Mouse (Mus musculus): ENCODE data around the gene Ank3. TPM values are rescaled to one million over a fixed set of nuclear protein-coding genes. Genes with fewer than 3 reads are reported as not detected.

Ank3 gene
- polyA plus RNA-seq, 1 experiment from 2014 or later, result 102 TPM

DNA sequence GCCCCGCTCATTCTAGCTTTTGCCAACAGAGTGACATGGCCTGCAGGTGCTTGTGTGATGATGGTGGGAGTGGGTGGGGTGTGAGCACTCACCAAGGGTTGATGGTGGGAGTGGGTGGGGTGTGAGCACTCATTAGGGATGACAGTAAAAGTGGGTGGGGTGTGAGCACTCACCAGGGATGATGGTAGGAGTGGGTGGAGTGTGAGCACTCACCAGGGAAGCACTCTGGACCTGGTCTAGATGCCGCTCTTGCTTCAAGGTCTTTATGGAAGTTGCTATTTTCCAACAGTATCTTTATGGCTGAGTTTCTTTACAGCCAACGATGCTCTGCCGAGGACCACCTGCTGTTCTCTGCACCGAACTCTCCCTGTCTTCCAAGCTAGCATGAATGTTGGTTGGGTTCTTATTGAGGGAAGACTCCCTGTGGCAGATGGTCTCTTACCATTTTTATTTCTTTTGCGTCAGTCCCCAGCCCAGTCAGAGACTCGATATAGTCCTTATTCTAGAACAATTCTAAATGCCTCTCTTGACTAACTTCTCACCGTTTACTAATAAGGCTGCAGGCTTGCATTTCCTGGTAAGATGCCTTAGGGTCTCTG is 456.1 kb downstream of the Ank3 start:
- Histone ChIP-seq H3K4me3 (replicated peaks) (no peak overlapping the region), H3K4me1 (replicated peaks) (peaks cover 17% of the 10 kb centered on the region), H3K9me3 (no peaks in the 10 kb centered on the region), H3K27me3 (no peaks in the 10 kb centered on the region), H3K27ac (no peak overlapping the region), H3K9ac (replicated peaks) (no peak overlapping the region), H3K4me2 (replicated peaks) (no peak overlapping the region), H3K36me3 (peaks cover 36% of the 10 kb centered on the region)
- 95% methylated on average over 8 of the region's 8 CpGs for WGBS
- ATAC-seq, result no peak

DNA sequence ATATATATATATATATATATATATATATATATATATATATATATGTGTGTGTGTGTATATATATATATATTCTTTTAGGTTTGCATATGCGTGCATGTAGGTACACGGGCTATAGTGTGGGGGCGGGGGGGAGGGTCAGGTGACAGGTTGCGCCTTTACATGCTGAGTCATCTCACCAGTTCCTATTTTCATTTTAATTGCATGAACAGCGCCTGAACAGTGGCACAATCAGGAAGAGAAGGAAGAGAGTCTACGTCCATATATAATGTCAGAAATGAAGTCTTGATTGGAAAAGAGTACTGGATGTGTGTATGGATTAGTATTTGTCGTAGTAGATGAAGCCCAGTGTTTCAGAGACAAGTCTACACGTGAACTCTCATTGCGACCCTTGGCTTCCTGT is 459.4 kb downstream of the Ank3 start:
- no peak overlapping the region for H3K4me2 ChIP-seq (replicated peaks)
- peaks cover 21% of the 10 kb centered on the region for H3K4me1 ChIP-seq (replicated peaks)
- peaks cover 20% of the 10 kb centered on the region for H3K36me3 ChIP-seq
- 93% methylated on average over 9 of the region's 9 CpGs for WGBS
- H3K4me3 ChIP-seq (replicated peaks), result no peak overlapping the region
- H3K27me3 ChIP-seq, result no peaks in the 10 kb centered on the region
- peak overlapping the region; percentile 83; the same call in 1 of the 2 replicates for H3K27ac ChIP-seq
- H3K9me3 ChIP-seq, result no peaks in the 10 kb centered on the region
- ATAC-seq, result no peak
- H3K9ac ChIP-seq (replicated peaks), result no peak overlapping the region

DNA sequence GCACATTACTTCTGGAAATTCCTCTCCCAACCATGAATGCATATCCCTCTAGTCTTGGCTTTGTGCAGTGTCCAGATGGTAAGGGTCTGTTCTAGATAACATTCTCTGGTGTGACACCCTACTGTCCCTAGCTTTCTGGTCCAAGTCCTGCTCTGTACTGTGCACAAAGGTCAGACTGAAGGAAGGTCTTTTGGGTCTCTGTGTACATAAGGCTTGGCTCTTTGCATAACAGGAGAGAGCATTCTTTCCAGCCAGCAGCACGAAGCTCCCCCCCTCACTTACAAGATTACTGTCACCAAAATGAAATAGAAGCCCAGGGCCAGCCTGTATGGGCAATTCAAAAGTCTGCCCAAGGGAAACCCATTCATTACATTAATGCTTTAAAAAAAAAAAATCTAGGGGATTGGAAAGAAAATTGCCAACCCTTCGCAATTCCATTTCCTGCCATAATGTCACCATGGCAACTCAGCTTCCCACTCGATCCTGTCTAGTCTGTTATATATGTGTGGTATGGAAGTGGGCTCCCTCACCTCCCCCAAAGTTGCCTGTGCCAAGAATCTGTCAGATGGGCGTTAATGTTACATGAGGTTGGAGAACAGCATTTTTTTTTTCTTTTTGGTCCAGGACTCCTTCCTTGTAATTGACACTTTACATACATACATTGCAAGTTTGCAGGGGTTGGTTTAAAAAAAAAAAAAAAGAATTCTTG is 460.5 kb downstream of the Ank3 start:
- ATAC-seq, result peak; percentile 84
- Histone ChIP-seq H3K9ac (replicated peaks) (no peak overlapping the region), H3K36me3 (peaks cover 20% of the 10 kb centered on the region), H3K27me3 (no peaks in the 10 kb centered on the region), H3K4me2 (replicated peaks) (peak overlapping the region; percentile 7; the same call in 1 of the 2 replicates), H3K4me1 (replicated peaks) (peaks cover 21% of the 10 kb centered on the region), H3K4me3 (replicated peaks) (no peak overlapping the region), H3K27ac (peak overlapping the region; percentile 83), H3K9me3 (no peaks in the 10 kb centered on the region)
- 19% methylated on average over 4 of the region's 4 CpGs for WGBS

DNA sequence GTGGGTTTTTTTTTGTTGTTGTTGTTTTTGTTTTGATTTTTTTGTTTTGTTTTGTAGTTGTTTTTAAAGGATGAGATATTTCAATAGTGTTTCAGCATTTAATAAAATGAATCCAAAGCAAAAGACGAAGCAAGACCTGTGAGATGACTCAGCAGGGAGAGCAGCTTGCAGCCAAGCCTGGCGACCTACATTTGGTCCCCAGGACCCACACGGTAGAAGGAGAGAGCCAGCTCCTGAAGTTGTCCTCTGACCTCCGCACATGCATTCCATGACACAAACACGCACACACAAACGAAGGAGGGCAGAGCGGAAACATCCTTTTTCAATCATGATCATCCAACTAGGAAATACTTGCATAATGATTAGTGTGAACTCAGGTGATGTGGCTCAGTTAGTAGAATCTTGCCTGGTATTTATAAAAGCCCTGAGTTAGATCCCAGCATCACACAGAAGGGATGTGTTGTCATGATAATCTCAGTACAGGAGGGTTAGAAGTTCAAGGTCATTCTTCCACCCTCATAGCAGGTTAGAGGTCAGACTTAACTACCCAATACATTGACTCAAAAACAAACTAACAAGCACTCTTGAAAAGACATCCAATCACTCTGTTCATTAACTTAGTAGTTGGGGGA is 461.4 kb downstream of the Ank3 start:
- peaks cover 22% of the 10 kb centered on the region for H3K4me1 ChIP-seq (replicated peaks)
- ATAC-seq, result no peak
- H3K9me3 ChIP-seq, result no peaks in the 10 kb centered on the region
- H3K9ac ChIP-seq (replicated peaks), result no peak overlapping the region
- H3K27me3 ChIP-seq, result no peaks in the 10 kb centered on the region
- 81% methylated on average over 7 of the region's 7 CpGs for whole genome bisulfite sequencing
- H3K27ac ChIP-seq, result peak overlapping the region; percentile 40
- H3K4me2 ChIP-seq (replicated peaks), result no peak overlapping the region
- H3K36me3 ChIP-seq, result peaks cover 14% of the 10 kb centered on the region
- H3K4me3 ChIP-seq (replicated peaks), result no peak overlapping the region

DNA sequence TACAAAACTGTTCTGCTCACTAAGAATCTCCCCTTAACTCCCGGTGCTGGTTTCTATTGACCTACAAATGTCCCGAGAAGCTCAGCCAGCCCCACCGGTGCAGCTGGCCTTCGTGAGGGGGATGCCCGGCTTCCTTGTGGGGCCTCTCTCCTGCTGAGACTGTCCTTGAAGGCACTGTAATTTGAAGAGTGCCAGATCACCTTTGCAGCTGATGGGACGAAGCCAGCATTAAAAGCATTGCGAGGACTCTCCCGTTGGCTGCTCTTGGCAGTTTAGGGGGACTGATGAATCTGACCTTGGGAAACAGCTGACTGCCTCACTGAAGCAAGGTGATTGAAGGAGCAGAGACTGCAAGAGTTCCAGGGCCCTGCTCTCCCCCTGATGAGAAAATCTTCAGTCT is 464.3 kb downstream of the Ank3 start:
- Histone ChIP-seq H3K27ac (no peak overlapping the region), H3K4me1 (replicated peaks) (peaks cover 32% of the 10 kb centered on the region), H3K9ac (replicated peaks) (no peak overlapping the region), H3K27me3 (no peaks in the 10 kb centered on the region), H3K36me3 (0 out of 2 replicates have a peak, but pooled peaks cover 5% of the 10 kb centered on the region), H3K4me2 (replicated peaks) (no peak overlapping the region), H3K9me3 (no peaks in the 10 kb centered on the region), H3K4me3 (replicated peaks) (no peak overlapping the region)
- WGBS, result 71% methylated on average over 8 of the region's 8 CpGs
- ATAC-seq, result no peak

DNA sequence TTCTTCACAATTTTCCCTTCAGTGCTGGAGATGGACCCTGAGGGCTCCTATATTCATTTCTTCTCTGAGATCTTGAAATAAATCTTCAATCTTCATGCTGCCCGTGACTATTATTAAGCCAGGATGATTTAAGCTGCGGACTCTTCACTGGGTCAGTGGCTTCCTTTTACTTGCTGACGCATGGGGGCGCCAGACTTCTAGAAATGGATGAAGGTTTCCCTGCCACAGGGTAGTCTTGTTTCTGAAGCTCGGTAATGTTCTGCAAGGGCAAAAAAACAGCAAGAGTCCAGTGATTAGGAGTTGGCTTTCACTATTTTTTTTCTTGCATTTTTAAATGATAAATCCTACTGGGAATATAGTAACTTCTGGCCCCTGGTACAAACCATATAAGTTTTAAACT is 471.8 kb downstream of the Ank3 start:
- Histone ChIP-seq H3K27me3 (no peaks in the 10 kb centered on the region), H3K27ac (0 out of 2 replicates have a peak overlapping the region, but pooled peaks have one; percentile 1), H3K4me2 (replicated peaks) (no peak overlapping the region), H3K9me3 (no peaks in the 10 kb centered on the region), H3K4me3 (replicated peaks) (no peak overlapping the region), H3K36me3 (peaks cover 45% of the 10 kb centered on the region), H3K9ac (replicated peaks) (no peak overlapping the region), H3K4me1 (replicated peaks) (peaks cover 8% of the 10 kb centered on the region; the same call in 1 of the 2 replicates)
- WGBS, result 9% methylated on average over 5 of the region's 5 CpGs
- ATAC-seq, result no peak

DNA sequence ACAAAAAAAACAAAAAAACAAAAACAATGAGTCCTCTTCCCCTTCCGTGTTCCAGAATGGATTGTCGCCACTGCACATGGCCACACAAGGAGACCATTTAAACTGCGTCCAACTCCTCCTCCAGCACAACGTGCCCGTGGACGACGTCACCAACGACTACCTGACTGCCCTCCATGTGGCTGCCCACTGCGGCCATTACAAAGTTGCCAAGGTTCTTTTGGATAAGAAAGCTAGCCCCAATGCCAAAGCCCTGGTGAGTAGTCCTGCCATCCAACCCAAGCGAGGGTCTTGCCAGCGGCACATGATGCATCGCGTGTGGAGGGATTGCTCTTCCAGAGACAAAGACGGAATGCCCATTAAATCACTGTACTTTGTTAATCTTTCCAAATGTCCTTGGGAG is 472.4 kb downstream of the Ank3 start:
- H3K9ac ChIP-seq (replicated peaks), result no peak overlapping the region
- H3K27me3 ChIP-seq, result no peaks in the 10 kb centered on the region
- WGBS, result 90% methylated on average over 14 of the region's 14 CpGs
- H3K9me3 ChIP-seq, result no peaks in the 10 kb centered on the region
- no peak overlapping the region for H3K4me3 ChIP-seq (replicated peaks)
- peaks cover 2% of the 10 kb centered on the region; the same call in 1 of the 2 replicates for H3K4me1 ChIP-seq (replicated peaks)
- ATAC-seq, result no peak
- no peak overlapping the region for H3K27ac ChIP-seq
- peaks cover 49% of the 10 kb centered on the region for H3K36me3 ChIP-seq
- H3K4me2 ChIP-seq (replicated peaks), result no peak overlapping the region

DNA sequence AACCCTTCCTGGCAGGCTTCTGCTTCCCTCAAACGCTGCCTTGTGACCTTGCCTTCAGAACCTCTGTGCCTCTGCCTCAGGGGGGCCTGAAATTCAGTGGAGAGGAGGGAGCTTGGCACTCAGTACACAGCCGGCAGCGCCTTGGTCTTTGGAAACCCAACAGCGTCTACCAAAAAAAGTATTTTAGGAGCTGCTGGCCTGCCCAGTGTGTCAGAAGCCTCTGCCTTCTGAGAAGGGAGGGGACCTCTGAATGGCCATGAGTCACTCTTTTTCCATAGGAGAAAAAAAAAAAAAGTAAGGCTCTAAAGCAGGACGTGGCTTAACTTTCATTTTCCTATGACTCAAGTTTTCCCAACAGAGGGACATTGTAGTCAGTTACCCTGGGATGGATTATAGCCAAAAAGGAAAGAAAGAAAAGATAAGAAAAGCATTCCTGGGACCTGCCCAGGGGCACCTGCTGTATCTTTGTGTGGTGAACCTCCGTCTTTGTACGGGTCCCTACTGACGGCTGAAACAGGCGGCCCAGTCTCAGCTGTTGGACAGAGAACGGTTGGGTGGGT is 473.7 kb downstream of the Ank3 start:
- H3K9me3 ChIP-seq, result no peaks in the 10 kb centered on the region
- no peaks in the 10 kb centered on the region; the same call in 1 of the 2 replicates for H3K4me1 ChIP-seq (replicated peaks)
- no peak overlapping the region for H3K27ac ChIP-seq
- no peak overlapping the region for H3K4me3 ChIP-seq (replicated peaks)
- peaks cover 49% of the 10 kb centered on the region for H3K36me3 ChIP-seq
- H3K4me2 ChIP-seq (replicated peaks), result no peak overlapping the region
- no peak for ATAC-seq
- no peak overlapping the region for H3K9ac ChIP-seq (replicated peaks)
- 68% methylated on average over 10 of the region's 10 CpGs for WGBS
- H3K27me3 ChIP-seq, result no peaks in the 10 kb centered on the region

DNA sequence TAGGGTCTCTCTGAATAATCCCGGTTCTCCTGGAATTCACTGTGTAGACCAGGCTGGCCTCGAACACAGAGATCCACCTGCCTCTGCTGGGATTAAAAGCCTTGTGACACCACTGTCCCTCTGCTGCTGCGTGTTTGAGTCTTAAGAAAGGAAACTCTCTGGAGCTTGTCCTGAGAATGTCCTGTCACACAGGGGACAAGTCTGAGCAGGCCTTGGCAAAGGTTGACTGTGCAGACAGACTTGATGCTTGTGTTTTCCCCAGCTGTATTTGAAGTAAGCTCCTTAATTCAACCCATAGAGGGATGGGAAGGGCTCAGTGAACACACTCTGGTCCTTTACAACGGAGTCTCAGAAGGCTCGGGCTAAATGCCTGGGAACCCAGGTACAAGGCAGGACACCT is 474.3 kb downstream of the Ank3 start:
- no peaks in the 10 kb centered on the region; the same call in 1 of the 2 replicates for H3K4me1 ChIP-seq (replicated peaks)
- H3K9me3 ChIP-seq, result no peaks in the 10 kb centered on the region
- H3K9ac ChIP-seq (replicated peaks), result no peak overlapping the region
- H3K36me3 ChIP-seq, result peaks cover 44% of the 10 kb centered on the region
- no peak for ATAC-seq
- H3K27me3 ChIP-seq, result no peaks in the 10 kb centered on the region
- no peak overlapping the region for H3K4me3 ChIP-seq (replicated peaks)
- WGBS, result 86% methylated on average over 5 of the region's 5 CpGs
- H3K27ac ChIP-seq, result no peak overlapping the region
- no peak overlapping the region for H3K4me2 ChIP-seq (replicated peaks)

DNA sequence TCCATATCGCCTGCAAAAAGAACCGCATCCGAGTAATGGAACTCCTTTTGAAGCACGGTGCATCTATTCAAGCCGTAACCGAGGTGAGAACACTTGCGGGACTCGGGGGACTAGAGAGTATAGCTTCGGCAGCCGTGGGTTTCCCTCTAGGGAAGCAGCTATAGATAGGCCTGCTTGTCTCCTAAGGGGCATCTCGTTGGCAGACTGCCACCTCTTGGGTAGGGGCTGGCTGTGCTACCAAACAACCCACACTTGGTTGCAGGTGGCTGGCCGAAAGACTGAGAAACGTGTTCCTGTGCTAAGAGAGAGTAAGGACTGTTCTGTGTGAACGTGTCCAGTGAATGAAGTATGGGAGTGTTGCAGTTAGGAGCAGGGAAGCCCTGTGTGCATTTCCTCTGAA is 476.2 kb downstream of the Ank3 start:
- no peak for ATAC-seq
- no peak overlapping the region; the same call in 1 of the 2 replicates for H3K27ac ChIP-seq
- no peak overlapping the region for H3K9ac ChIP-seq (replicated peaks)
- H3K4me3 ChIP-seq (replicated peaks), result no peak overlapping the region
- H3K4me2 ChIP-seq (replicated peaks), result no peak overlapping the region
- H3K4me1 ChIP-seq (replicated peaks), result no peaks in the 10 kb centered on the region; the same call in 1 of the 2 replicates
- 85% methylated on average over 14 of the region's 14 CpGs for WGBS
- H3K9me3 ChIP-seq, result no peaks in the 10 kb centered on the region
- H3K27me3 ChIP-seq, result no peaks in the 10 kb centered on the region
- peaks cover 47% of the 10 kb centered on the region for H3K36me3 ChIP-seq

DNA sequence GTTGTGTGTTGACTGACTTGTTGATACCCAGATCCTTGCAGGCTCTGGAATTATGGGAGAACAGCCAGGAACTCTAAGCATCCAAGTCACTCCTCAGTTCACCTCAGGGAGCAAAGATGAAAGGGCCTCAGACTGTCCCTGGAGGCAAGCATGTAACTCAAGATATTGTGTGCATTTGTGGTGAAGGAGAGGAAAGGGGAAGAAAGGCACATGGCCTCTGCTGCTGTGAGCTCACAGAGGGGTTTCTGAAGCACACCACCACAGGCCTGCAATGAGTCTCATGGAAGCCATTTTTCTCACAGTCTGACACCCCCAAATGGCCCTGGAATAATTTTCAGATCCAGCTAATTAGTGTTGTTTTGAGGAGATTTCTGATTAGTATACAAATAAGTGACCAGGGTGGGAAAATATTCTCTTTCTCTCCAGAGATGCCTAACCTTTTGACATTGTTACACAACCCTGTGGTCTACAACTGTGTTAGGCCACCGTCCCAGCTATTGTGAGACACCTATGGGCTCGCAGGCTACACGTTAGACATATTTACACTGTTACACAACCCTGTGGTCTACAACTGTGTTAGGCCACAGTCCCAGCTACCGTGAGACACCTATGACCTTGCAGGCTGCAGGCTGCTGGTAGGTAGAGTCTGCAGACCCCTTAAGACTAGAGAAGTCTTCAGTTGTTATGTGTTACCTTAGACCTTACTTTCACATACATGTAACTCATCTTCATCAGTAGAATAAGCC is 485.5 kb downstream of the Ank3 start:
- no peak overlapping the region for H3K4me3 ChIP-seq (replicated peaks)
- no peak overlapping the region for H3K27ac ChIP-seq
- no peaks in the 10 kb centered on the region for H3K4me1 ChIP-seq (replicated peaks)
- 92% methylated on average over 4 of the region's 4 CpGs for WGBS
- no peak for ATAC-seq
- no peaks in the 10 kb centered on the region for H3K27me3 ChIP-seq
- no peaks in the 10 kb centered on the region for H3K9me3 ChIP-seq
- H3K4me2 ChIP-seq (replicated peaks), result no peak overlapping the region
- peaks cover 66% of the 10 kb centered on the region for H3K36me3 ChIP-seq
- H3K9ac ChIP-seq (replicated peaks), result no peak overlapping the region

Measured in midbrain, embryonic 13.5 days (tissue).